Mouse (Mus musculus) gastrocnemius, postnatal 14 days (tissue): ENCODE measurements around the gene Map3k6. TPM values are rescaled to one million over a fixed set of nuclear protein-coding genes. Genes with fewer than 3 reads are reported as not detected.

Experiments used
- DNase-seq: peaks from one replicate; pipeline ENCODE4 v3.0.0; 2021; ENCODE audit warnings: mixed read lengths
- intact Hi-C: fragments of 180-260 bp; cut with DNase I; formaldehyde crosslinking; loops from one replicate; pipeline ENCODE4 v1.15.1; 2025; ENCODE audit warnings: low total_unique reads
- total RNA-seq, 2 experiments: library from RNA; stranded (reverse); gene quantifications; 2 replicates each; pipeline ENCODE4 v1.2.3; 2021

The Map3k6 gene
- total RNA-seq, 2 experiments from 2014 or later, result 4.0 to 15.3 TPM

- intact Hi-C loops, result no loop called here
Measured at GRCm38 (mm10) chr4:133243538-133243937, 2.9 kb downstream of the Map3k6 start.

GRCm38 (mm10) chr4:133244289-133244688, 3.7 kb downstream of the Map3k6 start:
- intact Hi-C loops, result no loop called here
- DNase-seq, result no peak

More at GRCm38 (mm10) chr4:133243538-133243937, 2.9 kb downstream of the Map3k6 start:
- DNase-seq, result no peak

- intact Hi-C loops, result no loop called here
- DNase-seq, result peak; percentile 52
Measured at GRCm38 (mm10) chr4:133247072-133247471, 6.5 kb downstream of the Map3k6 start.

- DNase-seq, result no peak
- intact Hi-C loops, result no loop called here
Measured at GRCm38 (mm10) chr4:133247806-133248449, 7.3 kb downstream of the Map3k6 start.

- intact Hi-C loops, result no loop called here
- DNase-seq, result peak; percentile 85
Measured at GRCm38 (mm10) chr4:133250609-133251008, 10.0 kb downstream of the Map3k6 start.

- intact Hi-C loops, result no loop called here
- peak; percentile 41 for DNase-seq
Measured at GRCm38 (mm10) chr4:133251214-133251613, 10.6 kb downstream of the Map3k6 start.

- no peak for DNase-seq
- intact Hi-C loops, result no loop called here
Measured at GRCm38 (mm10) chr4:133252089-133252488, 11.5 kb downstream of the Map3k6 start.

GRCm38 (mm10) chr4:133253412-133253811, 12.8 kb downstream of the Map3k6 start:
- no peak for DNase-seq
- intact Hi-C loops, result no loop called here

- DNase-seq, result no peak
- intact Hi-C loops, result no loop called here
Measured at GRCm38 (mm10) chr4:133255392-133255791, 14.8 kb downstream of the Map3k6 start.

- intact Hi-C loops, result no loop called here
- DNase-seq, result no peak
Measured at GRCm38 (mm10) chr4:133256820-133257219, 16.2 kb downstream of the Map3k6 start.

- intact Hi-C loops, result no loop called here
- no peak for DNase-seq
Measured at GRCm38 (mm10) chr4:133257230-133257629, 16.6 kb downstream of the Map3k6 start.

- intact Hi-C loops, result no loop called here
Measured at GRCm38 (mm10) chr4:133257798-133258408, 17.3 kb downstream of the Map3k6 start.

GRCm38 (mm10) chr4:133261641-133262374, 21.2 kb downstream of the Map3k6 start:
- intact Hi-C loops, result no loop called here
- no peak for DNase-seq

More at GRCm38 (mm10) chr4:133257798-133258408, 17.3 kb downstream of the Map3k6 start:
- DNase-seq, result no peak

GRCm38 (mm10) chr4:133262375-133262765, 21.8 kb downstream of the Map3k6 start:
- no peak for DNase-seq
- intact Hi-C loops, result no loop called here

GRCm38 (mm10) chr4:133262882-133263281, 22.3 kb downstream of the Map3k6 start, which contains the start of gene Sytl1:
Gene Sytl1 (minus strand): TSS chr4:133263113.
- no peak for DNase-seq
- intact Hi-C loops, result no loop called here

GRCm38 (mm10) chr4:133263756-133264155, 23.1 kb downstream of the Map3k6 start:
- intact Hi-C loops, result no loop called here
- no peak for DNase-seq

- no peak for DNase-seq
- intact Hi-C loops, result no loop called here
Measured at GRCm38 (mm10) chr4:133264559-133264958, 23.9 kb downstream of the Map3k6 start.

GRCm38 (mm10) chr4:133265297-133265696, 24.7 kb downstream of the Map3k6 start:
- DNase-seq, result no peak

GRCm38 (mm10) chr4:133265759-133266158, 25.1 kb downstream of the Map3k6 start:
- intact Hi-C loops, result no loop called here

More at GRCm38 (mm10) chr4:133265297-133265696, 24.7 kb downstream of the Map3k6 start:
- intact Hi-C loops, result no loop called here

GRCm38 (mm10) chr4:133266248-133266880, 25.7 kb downstream of the Map3k6 start:
- intact Hi-C loops, result no loop called here
- no peak for DNase-seq

More at GRCm38 (mm10) chr4:133265759-133266158, 25.1 kb downstream of the Map3k6 start:
- no peak for DNase-seq
